Mouse (Mus musculus) left cerebral cortex, adult 2 months (tissue): ENCODE measurements around the gene Slc13a3. TPM values are rescaled to one million over a fixed set of nuclear protein-coding genes. Genes with fewer than 3 reads are reported as not detected.
A peak's percentile ranks its signal among the peaks of the same experiment; 100 is the strongest.
"Not testable (repeated sequence)": the region's sequence is repeated elsewhere in the genome, so short reads cannot be mapped to it uniquely, and the experiment has no call there.

ENCODE experiments used
- DNase-seq, 2 experiments: peaks; one replicate each; pipeline ENCODE4 v3.0.0; 2021 to 2022; ENCODE audit warnings: low spot score in 2 of 2, mixed read lengths in 1 of 2; ENCODE audit errors: extremely low spot score in 1 of 2
- H3K27ac ChIP-seq: fragments of 200-600 bp; 2 replicates; pipeline ENCODE4 v1.8.1; 2022
- H3K4me3 ChIP-seq: fragments of 200-600 bp; 2 replicates; pipeline ENCODE4 v1.8.1; 2022
- CTCF ChIP-seq: fragments of 200-600 bp; IDR thresholded peaks from 2 replicates; pipeline ENCODE4 v1.8.1; 2022; ENCODE audit warnings: antibody characterized with exemption, mild to moderate bottlenecking, moderate library complexity
- intact Hi-C: fragments of 180-260 bp; cut with DNase I; formaldehyde crosslinking; loops from one replicate; pipeline ENCODE4 v1.15.1; 2025
- long read RNA-seq, 2 experiments: library from polyadenylated mRNA; stranded (forward); transcript quantifications; one replicate each; pipeline ENCODE4 v2.0.0; 2021; ENCODE audit warnings: borderline mapping rate in 2 of 2
- total RNA-seq, 2 experiments: library from RNA; stranded (reverse); gene quantifications; 2 replicates each; pipeline ENCODE4 v1.2.3; 2021

Slc13a3 gene
- total RNA-seq = 10 to 100 TPM; 12.0 to 18.6 TPM
- long read RNA-seq, experiment 1, transcript Slc13a3-201 (13 exons, 3,524 nt) = major isoform, 17 of 29 reads
- long read RNA-seq, experiment 1, partial matches to known transcripts = 4 of 29 reads
- long read RNA-seq, experiment 1, other reads (novel, unspliced or antisense) = 8 of 29 reads
- long read RNA-seq, experiment 2, transcript Slc13a3-201 (13 exons, 3,524 nt) = major isoform, 12 of 23 reads
- long read RNA-seq, experiment 2, partial matches to known transcripts = 3 of 23 reads
- long read RNA-seq, experiment 2, other reads (novel, unspliced or antisense) = 8 of 23 reads

DNA sequence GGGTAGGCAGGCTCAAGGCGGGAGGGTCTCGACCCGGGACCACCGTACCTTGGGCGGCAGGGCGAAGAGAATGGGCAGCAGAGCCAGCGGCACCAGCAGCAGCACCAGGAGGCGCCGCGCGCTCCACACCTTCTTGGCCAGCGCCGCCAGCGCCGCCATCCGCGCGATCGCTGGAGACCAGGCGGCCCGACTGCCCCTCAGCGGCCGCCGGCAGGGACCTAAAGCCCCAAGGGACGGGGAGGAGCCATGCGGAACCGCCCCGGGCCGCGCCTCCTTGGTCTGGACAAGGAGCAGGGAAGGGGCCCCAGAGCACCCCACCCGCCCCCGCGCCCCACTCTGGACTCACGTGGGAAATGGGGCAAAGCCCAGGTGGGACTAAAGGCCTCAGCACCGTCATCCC lies at the start of gene Slc13a3:
Gene Slc13a3 (minus strand): TSS at position 228 of the 400 bp plus-strand sequence.
- peak within 1 kb of the TSS; percentile 37 for H3K4me3 ChIP-seq
- TF ChIP-seq CTCF = no peak; the same call in 1 of the 2 replicates
- no peak for DNase-seq
- H3K27ac ChIP-seq = no peak within 1 kb of the TSS
- intact Hi-C loops = loop anchor here (5.0 kb wide), 1 partner anchor 61 kb away; no protein-coding TSS in a partner anchor

DNA sequence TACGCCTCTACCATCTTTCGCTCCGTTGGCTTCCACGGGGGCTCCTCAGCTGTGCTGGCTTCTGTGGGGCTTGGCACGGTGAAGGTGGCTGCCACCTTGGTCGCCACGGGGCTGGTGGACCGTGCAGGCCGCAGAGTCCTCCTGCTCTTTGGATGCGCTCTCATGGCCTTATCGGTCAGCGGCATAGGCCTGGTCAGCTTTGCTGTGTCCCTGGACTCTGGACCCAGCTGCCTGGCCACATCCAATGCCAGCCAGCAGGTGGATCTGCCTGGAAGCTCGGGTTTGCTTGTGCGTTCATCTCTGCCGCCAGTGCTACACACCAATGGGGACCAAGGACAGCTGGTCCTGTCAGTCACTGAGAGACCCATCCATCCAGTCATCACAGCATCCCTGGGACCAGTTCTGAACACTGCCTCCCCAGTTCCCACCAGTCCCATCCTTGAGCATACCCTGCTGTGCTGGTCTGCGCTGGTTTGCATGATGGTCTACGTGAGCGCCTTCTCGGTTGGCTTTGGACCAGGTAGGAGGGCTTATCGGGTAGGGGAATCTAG lies 42.2 kb upstream of the Slc13a3 start:
- DNase-seq = no peak
- Histone ChIP-seq H3K27ac (no peak overlapping the region), H3K4me3 (no peak overlapping the region)
- intact Hi-C loops = no loop called here
- no peak for TF ChIP-seq CTCF

DNA sequence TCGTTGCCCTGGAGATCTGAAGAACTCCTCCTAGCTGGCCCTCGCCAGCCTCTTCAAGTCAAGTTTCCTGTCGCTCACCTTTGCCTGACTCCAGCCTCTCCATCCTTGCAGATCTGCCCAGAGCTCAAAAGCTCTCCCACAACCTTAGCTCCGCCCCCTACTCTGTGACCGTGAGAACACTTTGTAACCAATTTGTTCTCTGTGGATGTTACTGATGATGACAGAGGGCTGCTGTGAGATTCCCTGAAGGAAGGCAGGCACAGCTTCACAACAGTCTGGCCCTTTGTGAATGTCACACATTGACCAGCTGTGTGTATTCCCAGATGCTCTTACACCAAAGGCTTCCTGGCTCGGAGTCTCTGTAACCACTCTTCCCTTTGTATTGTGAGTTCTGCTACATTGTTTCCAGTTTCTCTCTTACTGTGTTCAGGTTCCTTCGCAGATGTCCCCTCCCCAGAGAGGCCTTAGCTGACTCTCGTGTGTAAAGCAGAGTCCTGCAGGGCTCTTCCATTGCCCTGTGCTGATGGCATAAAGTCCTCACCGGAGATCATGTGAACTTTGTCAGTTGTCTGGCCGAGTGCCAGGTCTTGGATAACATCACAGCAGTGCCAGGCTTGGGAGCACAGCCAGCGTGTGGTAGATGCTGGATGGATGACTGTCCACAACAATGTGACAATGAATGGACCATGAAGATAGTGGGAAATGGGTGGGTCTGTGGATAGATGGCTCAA lies 40.0 kb upstream of the Slc13a3 start:
- intact Hi-C loops = no loop called here
- Histone ChIP-seq H3K4me3 (no peak overlapping the region), H3K27ac (no peak overlapping the region; the same call in 1 of the 2 replicates)
- no peak for DNase-seq
- TF ChIP-seq CTCF = no peak

DNA sequence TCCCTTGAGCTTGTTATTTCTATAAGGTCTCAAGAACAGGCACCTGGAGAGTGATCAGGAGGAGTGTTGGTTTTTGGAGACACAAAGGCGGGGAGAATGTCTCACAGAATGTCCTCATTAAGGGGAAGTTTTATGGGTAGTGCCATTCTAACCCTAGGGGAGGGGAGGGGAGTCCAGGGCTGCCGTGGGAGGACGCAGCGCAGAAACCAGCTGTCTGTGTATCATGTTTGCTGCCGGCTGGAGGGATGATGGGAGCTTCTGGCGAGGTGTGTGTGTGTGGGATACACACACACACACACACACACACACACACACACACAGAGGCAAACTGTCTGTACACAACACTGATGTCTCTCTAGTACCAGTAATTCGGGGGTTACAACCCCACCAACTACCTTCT lies 39.4 kb upstream of the Slc13a3 start:
- no peak for DNase-seq
- no peak for TF ChIP-seq CTCF
- peak overlapping the region; percentile 15; the same call in 1 of the 2 replicates for H3K27ac ChIP-seq
- intact Hi-C loops = no loop called here
- no peak overlapping the region for H3K4me3 ChIP-seq

DNA sequence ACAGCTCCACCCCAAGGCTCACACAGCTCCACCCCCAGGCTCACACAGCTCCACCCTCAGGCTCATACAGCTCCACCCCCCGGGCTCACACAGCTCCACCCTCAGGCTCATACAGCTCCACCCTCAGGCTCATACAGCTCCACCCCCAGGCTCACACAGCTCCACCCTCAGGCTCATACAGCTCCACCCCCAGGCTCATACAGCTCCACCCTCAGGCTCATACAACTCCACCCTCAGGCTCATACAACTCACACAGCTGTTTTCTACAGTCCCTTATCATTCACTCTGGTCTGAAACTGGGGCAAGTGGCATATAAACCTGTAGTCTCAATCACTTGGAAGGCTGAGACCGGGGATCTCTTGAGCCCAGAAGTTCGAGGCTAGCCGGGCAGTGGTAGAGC lies 38.5 kb upstream of the Slc13a3 start:
- H3K4me3 ChIP-seq, intact Hi-C loops, DNase-seq: not testable (repeated sequence)
- 0 out of 2 replicates have a peak overlapping the region, but pooled peaks have one; percentile 15 for H3K27ac ChIP-seq

DNA sequence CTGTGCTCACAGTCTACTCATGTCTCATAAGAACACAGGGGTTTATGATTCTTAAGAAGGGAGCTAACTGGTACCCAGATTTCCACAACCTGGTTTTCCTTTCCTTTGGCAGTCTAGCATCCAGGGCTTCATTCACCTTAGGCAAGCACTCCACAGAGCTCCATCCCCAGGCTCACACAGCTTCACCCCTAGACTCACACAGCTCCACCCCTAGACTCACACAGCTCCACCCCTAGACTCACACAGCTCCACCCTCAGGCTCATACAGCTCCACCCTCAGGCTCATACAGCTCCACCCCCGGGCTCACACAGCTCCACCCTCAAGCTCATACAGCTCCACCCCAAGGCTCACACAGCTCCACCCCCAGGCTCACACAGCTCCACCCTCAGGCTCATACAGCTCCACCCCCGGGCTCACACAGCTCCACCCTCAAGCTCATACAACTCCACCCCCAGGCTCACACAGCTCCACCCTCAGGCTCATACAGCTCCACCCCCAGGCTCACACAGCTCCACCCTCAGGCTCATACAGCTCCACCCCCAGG lies 38.0 kb upstream of the Slc13a3 start:
- H3K27ac ChIP-seq = peak overlapping the region; percentile 81
- H3K4me3 ChIP-seq, DNase-seq, intact Hi-C loops: not testable (repeated sequence)

DNA sequence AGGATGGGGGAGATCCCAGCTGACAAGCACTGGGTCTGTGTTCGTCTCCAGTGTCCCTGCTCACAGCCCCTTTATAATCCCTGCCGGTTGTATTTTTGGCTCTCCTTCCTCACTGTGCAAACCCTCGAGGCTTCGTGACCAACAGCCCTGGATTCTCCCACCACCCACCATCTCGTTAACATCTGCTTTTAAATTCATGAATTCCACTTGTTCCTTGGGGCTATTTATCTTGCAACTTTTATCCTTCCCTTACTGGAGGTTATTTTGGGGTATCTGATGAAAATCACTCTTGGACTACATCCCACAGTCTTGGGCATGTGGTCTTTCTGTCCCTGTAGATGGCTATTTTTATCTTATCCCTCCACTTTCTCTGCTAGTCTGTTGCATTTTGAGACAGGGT lies 37.4 kb upstream of the Slc13a3 start:
- no peak for DNase-seq
- Histone ChIP-seq H3K4me3 (no peak overlapping the region), H3K27ac (peak overlapping the region; percentile 81)
- intact Hi-C loops = no loop called here
- no peak for TF ChIP-seq CTCF

DNA sequence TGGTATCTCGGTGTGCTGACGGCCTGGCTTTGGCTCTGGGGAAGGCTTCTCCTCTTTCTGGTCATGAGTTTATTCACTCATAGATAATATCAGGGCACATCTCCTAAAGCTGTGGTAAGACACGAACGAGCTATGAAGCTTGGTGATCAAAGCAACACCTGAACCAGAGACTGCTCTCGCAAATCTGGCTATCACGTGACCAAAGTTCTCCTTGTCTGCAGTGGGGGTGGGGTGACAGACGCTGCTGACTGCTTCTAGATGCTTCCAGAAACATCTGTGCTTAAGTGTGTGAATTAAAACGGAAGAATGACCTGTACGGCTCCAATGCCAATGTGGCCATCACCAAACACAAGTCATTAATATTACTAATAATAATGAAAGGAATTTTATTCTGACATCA lies 36.7 kb upstream of the Slc13a3 start:
- intact Hi-C loops = no loop called here
- no peak for TF ChIP-seq CTCF
- no peak for DNase-seq

DNA sequence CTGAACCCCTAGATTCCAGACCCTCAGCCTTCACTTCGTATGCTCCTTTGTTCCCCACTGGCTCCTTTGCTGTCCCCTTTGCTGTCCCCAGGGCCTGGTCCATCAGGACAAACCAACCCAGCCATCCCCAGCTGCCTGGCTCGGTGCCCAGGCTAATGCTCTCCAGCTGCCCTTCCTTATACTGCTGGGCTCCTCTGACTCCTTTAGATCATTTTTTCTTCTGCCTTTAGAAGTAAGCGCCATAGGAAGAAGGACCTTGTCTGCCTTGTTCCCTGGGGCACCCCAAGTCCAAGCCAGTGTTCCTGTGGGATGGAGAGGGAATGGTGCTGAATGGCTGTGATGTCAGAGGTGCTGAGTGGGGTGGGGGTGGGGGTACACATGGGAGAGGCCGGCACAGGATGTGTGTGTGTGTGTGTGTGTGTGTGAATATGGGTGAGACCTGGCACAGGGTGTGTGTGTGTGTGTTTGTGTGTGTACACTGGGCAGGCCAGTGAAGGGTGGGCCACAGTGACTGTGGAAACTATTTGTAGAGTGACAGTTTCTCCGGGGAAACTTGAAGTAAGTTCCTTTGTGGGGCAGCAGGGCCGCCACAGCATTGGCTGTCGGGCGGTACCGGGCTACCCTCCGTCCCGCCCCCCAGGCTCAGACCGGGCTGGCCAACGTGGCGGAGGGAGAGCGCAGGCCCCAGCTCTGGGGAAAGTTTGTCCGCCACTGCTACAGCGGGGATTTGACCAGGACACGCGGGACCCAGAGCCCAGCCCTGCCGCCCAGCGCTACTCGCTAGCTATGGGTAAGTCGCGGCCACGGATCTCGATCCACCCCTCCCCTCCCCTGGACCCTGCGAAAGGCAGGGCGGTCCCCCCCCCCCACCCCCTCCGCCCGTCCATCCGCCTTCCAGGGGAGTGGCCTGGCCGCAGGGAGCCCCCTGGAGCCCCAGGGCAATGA lies 30.5 kb upstream of the Slc13a3 start, which contains the start of gene Slc2a10:
Gene Slc2a10 (plus strand): TSS at position 529 of the 945 bp plus-strand sequence.
- no peak for TF ChIP-seq CTCF
- Histone ChIP-seq H3K4me3 (peak within 1 kb of the TSS; percentile 32), H3K27ac (no peak within 1 kb of the TSS)
- intact Hi-C loops = no loop called here
- no peak for DNase-seq

More for the DNA sequence above, 36.7 kb upstream of the Slc13a3 start:
- Histone ChIP-seq H3K4me3 (no peak overlapping the region), H3K27ac (peak overlapping the region; percentile 37)

DNA sequence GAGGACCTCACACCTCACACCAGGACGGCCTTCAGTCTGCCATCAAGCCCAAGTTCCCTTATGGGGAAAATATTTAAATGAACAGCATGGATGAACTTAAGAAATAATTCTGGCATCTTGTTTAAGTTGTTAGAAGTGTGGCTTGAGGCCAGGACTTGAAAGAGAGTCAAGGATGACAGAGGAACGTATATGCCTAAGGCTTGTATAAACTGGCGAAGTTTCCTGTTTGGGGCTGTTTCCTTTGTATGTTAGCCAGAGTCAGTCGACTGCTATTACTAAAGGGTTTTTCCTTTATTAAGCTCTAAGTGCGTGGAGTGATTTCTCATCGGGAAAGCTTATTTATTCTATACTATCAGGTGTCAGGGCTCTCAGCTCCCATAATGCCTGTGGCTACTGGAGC lies 25.8 kb upstream of the Slc13a3 start:
- no peak for DNase-seq
- no peak for TF ChIP-seq CTCF
- intact Hi-C loops = no loop called here
- Histone ChIP-seq H3K27ac (no peak overlapping the region), H3K4me3 (no peak overlapping the region)

DNA sequence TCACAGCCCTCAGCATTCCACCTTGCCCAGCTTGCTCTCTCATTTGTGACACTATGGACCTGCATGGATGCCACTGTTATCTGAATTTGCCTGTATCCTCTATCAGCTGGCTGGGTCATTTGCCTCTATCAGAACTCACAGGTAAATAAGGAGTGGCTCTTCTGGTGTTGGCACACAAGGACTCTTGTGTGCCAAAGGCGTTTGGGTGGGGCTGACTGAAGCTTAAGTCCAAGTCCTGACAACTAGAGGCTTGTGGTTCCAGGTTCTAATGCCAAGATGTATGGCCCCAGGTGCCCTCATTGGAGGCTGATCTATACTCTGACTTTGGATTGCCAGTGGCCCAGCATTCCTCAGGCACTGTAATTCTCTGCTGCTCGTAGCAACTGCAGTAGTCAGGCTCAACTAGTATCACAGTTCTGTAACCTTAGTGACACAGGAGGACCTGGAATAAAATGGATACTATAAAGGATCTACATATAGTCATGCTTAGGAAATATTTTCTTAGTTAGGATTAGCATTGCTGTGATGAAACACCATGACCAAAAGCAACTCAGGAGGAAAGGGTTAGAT lies 24.8 kb upstream of the Slc13a3 start:
- Histone ChIP-seq H3K27ac (no peak overlapping the region), H3K4me3 (no peak overlapping the region)
- no peak for DNase-seq
- TF ChIP-seq CTCF = no peak
- intact Hi-C loops = no loop called here
